Comparison of ENCODE assay signal across 9 mouse cellular contexts in genomic region chr10:110927491-110927890, GRCm38 (mm10). TPM values are rescaled to one million over a fixed set of nuclear protein-coding genes. Genes with fewer than 3 reads are reported as not detected.
DNase-seq lines count a peak whose midpoint lies in the region; ATAC-seq and TF ChIP-seq lines count a peak whose summit lies in the region.
"Had no signal": no experiment of that assay in that cellular context is flagged by ENCODE, and none has a peak within 500 bp of the region (broad histone marks: within the 10 kb centered on the region; RNA-seq: fewer than 3 reads in every experiment).

No protein-coding gene starts in this region.

- no peaks in the 10 kb centered on the region for H3K9me3 ChIP-seq in limb, embryonic 13.5 days
- H3K9me3 ChIP-seq in hindbrain, embryonic 12.5 days (replicated peaks): no peaks in the 10 kb centered on the region
- H3K9me3 ChIP-seq: liver, embryonic 15.5 days had no signal

- H3K4me1 ChIP-seq in embryonic fibroblast, embryonic 13.5 days (ENCODE audit: control insufficient read depth, insufficient read depth, low read length): peaks cover 23% of the 10 kb centered on the region
- H3K4me1 ChIP-seq in limb, embryonic 13.5 days: peaks cover 86% of the 10 kb centered on the region
- peaks cover 43% of the 10 kb centered on the region for H3K4me1 ChIP-seq in hindbrain, embryonic 12.5 days
- H3K4me1 ChIP-seq: liver, embryonic 15.5 days had no signal

- 28% methylated on average over 11 of the region's 11 CpGs for WGBS in limb, embryonic 13.5 days
- 77% methylated on average over 11 of the region's 11 CpGs for WGBS in hindbrain, embryonic 12.5 days

- ATAC-seq in limb, embryonic 13.5 days (ENCODE audit: low FRiP score, low read depth): peak; percentile 46
- ATAC-seq in hindbrain, embryonic 12.5 days (ENCODE audit: low FRiP score): no peak

- no peak overlapping the region for H3K9ac ChIP-seq in limb, embryonic 13.5 days
- no peak overlapping the region for H3K9ac ChIP-seq in hindbrain, embryonic 12.5 days
- H3K9ac ChIP-seq: liver, embryonic 15.5 days had no signal

- no peaks in the 10 kb centered on the region for H3K27me3 ChIP-seq in limb, embryonic 13.5 days
- H3K27me3 ChIP-seq in hindbrain, embryonic 12.5 days: no peaks in the 10 kb centered on the region

- H3K27ac ChIP-seq in layer of hippocampus, adult 2 months: peak overlapping the region; percentile 75
- peak overlapping the region; percentile 62 for H3K27ac ChIP-seq in embryonic fibroblast, embryonic 13.5 days (ENCODE audit: insufficient read depth, low read length)
- peak overlapping the region; percentile 11; the same call in 1 of the 2 replicates for H3K27ac ChIP-seq in limb, embryonic 13.5 days
- no peak overlapping the region for H3K27ac ChIP-seq in hindbrain, embryonic 12.5 days
- H3K27ac ChIP-seq: liver, embryonic 15.5 days had no signal

- peak; percentile 51 for TF ChIP-seq CTCF in layer of hippocampus, adult 2 months (conservative IDR thresholded peaks at IDR 0.05)
- no peak for TF ChIP-seq CTCF in embryonic fibroblast, embryonic 13.5 days (IDR thresholded peaks at IDR 0.05; ENCODE audit: borderline replicate concordance, insufficient read depth, low read length)

- H3K4me2 ChIP-seq in limb, embryonic 13.5 days (replicated peaks): peak overlapping the region; percentile 2; the same call in 1 of the 2 replicates
- H3K4me2 ChIP-seq in hindbrain, embryonic 12.5 days (replicated peaks): no peak overlapping the region
- H3K4me2 ChIP-seq: liver, embryonic 15.5 days had no signal

- no peak for TF ChIP-seq POLR2A in embryonic fibroblast, embryonic 13.5 days (IDR thresholded peaks at IDR 0.05; ENCODE audit: low read depth, low read length)

- DNase-seq in layer of hippocampus, adult 2 months (ENCODE audit: low spot score in 2 of 2): peak in 1 of 2 experiments; percentile 49
- no peak for DNase-seq in layer of hippocampus, postnatal 10 days (ENCODE audit: low spot score in 2 of 2)
- peak; percentile 55 to 62 for DNase-seq in adrenal gland, postnatal 36 days
- no peak for DNase-seq in frontal cortex, postnatal 14 days (ENCODE audit: low spot score in 2 of 2)
- DNase-seq in neural tube, embryonic 10.5 days (ENCODE audit: extremely low spot score, low spot score): no peak

- no peak overlapping the region for H3K4me3 ChIP-seq in layer of hippocampus, adult 2 months
- H3K4me3 ChIP-seq in embryonic fibroblast, embryonic 13.5 days (ENCODE audit: insufficient read depth, low read length): no peak overlapping the region
- H3K4me3 ChIP-seq in limb, embryonic 13.5 days: no peak overlapping the region
- H3K4me3 ChIP-seq in hindbrain, embryonic 12.5 days: no peak overlapping the region
- H3K4me3 ChIP-seq: liver, embryonic 15.5 days had no signal

- no peaks in the 10 kb centered on the region for H3K36me3 ChIP-seq in limb, embryonic 13.5 days
- no peaks in the 10 kb centered on the region for H3K36me3 ChIP-seq in hindbrain, embryonic 12.5 days
- H3K36me3 ChIP-seq: liver, embryonic 15.5 days had no signal

RNA-seq across cellular contexts. Expression of gene Csrp2, which starts 7.9 kb away (rescaled TPM):
- total RNA-seq in layer of hippocampus, adult 2 months (2021): 10 to 100 TPM; 20.2 to 24.6 TPM
- total RNA-seq in layer of hippocampus, postnatal 10 days (2021): 10 to 100 TPM; 76.9 to 77.5 TPM
- total RNA-seq in adrenal gland, postnatal 36 days (2021): 100 to 1,000 TPM; 188 to 212 TPM
- polyA plus RNA-seq in embryonic fibroblast, embryonic 13.5 days (2011; ENCODE audit: insufficient read length, low read depth, missing spikeins): 70.6 and 92.6 TPM in 2 replicates
- 207 and 225 TPM in 2 replicates for polyA plus RNA-seq in limb, embryonic 13.5 days (2015; fragmentation: Nextera tagmentation; extraction: Ambion mirVana)
- 148 and 160 TPM in 2 replicates for polyA plus RNA-seq in hindbrain, embryonic 12.5 days (2016; fragmentation: Nextera tagmentation; extraction: Ambion mirVana)

Comparison
In these comparisons a context has a peak if more than half of its experiments do, and no peak if none do; other contexts are left out.
1. DNase-seq: peak in adrenal gland, postnatal 36 days (2 of 2); none in layer of hippocampus, postnatal 10 days (0 of 2), frontal cortex, postnatal 14 days (0 of 2) and neural tube, embryonic 10.5 days (single experiment).